Mouse (Mus musculus) liver (tissue): ENCODE measurements around the gene Slco3a1.

Experiments used
- DNase-seq: peaks from one replicate; pipeline ENCODE4 v3.0.0-alpha.2; 2020; ENCODE audit warnings: mixed read lengths

Gene Slco3a1

DNA sequence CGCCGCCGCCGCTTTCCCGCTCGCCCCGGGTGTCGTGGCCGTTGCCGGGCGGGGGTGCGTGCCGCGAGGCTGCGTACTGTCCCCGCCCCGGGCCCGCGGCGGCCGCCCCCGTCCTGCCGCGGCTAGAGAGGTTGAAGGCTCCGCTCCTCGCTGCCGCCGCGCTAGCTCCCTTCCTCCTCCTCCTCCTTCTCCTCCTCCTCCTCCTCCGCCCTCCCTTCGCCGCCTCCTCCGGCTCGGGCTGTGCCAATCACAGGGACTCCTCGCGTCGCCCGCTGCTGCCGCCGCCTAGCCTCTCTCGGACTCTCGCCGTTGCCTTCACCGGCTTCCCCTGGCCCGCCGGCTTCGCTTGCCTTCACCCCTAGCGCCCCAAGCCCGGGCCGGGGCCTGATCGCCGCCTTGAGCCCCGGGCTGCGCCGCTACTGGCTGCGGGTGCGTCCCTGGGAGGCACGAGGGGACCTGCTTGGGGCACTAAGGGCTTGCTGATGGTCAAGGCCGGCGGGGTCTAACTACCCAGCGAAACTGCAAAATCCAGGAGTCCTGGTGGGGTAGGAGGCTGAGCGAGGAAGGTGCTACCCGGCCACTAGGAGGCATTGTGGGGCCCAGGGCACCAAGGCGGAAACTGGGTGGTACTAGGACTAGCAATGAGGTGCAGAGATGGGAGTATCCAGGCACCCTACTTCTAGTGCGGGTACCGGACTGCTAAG lies at the start of gene Slco3a1:
Gene Slco3a1, minus strand, starts transcription at position 173 of the 704 bp plus-strand sequence.
- DNase-seq: peak; percentile 66

DNA sequence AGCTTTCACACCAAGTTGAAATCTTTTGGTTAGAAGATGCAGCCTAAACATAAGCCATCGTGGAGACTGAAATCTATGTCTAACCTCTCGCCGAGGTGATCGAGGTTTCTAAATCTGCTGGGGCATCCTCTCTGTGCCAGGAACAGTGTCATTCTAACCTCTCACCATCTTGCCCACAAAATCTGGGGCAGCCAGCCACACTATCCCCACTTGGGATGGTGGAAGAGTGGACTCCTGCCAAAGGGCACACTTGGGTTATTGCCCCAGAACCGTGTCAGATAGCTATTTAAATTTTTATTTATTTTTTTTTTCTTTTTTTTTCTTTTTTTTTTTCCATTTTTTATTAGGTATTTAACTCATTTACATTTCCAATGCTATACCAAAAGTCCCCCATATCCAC lies 46.4 kb upstream of the Slco3a1 start:
- DNase-seq: no peak

DNA sequence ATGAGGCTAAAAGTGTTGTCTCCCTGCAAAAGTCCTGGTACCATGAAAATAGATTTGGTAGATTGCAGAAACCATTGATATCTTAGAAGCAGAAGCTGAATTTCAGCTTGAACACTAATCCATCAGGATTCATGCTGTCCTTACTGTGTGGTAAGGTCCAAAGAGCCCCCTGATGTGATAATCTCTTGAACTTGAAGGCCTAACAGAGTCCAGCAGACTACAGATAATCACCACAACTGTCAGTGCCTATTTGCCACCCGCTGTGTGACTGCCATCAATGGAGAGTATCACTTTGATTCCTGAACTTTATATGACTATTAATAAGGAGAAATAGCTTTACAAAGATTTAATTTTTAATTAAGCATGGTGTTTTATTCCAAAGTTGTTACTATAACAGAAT lies 24.8 kb upstream of the Slco3a1 start:
- DNase-seq: no peak

DNA sequence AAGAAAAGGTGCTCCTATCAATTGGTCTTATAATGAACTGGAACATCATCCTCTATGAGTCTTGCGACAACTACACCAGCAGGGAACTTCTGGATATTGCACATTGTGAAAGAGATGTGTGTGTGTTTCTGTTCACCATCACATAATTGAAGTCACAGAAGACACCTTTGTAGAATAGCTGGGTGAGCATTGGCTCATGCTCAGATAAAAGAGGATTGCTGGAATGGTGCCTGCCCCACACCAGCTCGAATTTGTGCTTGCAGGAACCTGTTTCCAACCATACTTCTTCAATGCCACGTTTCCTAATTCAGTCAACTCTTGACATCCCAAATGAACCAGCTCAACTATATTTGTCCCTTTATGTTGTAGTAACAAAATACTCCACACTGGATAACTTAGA lies 21.1 kb upstream of the Slco3a1 start:
- DNase-seq: no peak

DNA sequence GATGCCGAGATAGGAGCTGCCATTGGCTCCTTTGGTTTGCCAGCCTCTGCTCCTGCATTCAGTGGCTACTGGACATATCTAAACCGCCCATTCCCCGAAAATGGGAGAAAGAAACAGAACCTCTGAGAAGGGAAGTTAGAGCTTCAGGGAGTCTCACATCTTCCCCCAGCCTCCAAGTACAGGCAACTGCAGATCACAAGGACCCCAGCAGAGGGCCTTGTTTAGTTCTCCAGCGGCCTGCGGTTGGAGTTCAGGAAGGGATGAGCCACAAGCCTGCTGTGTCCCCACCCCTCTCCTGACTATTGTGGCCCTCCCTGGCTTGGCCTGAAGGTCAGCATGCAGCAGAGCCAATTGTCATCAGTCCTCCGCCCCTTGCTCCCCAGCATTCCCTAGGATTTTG lies 836 bp upstream of the Slco3a1 start:
- DNase-seq: peak; percentile 44

DNA sequence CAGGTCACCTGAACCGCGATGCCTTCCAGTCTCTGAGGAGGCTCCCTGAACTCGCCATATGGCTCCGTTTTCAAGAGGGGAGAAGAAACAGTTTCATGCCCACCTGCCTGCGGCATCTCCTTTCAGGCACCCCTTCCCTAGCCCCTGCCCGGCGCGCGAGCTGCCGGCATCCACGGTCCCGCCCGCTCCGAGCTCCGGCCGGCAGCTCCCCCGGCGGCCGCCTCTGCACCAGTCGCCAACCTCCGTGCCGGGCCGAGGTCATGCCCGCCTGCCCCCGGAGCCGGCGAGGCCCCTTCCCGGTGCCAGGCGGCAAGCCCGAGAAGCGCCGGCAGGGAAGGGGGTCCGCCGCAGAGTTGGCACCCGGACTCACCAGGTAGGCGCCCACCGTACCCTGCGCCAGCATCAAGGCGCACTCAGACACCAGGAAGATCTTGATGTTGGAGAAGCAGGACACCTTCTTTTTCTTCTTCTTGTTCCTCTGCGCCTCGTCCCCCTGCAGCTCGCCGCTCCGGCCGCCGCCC lies 479 bp downstream of the Slco3a1 start:
- DNase-seq: peak; percentile 7

DNA sequence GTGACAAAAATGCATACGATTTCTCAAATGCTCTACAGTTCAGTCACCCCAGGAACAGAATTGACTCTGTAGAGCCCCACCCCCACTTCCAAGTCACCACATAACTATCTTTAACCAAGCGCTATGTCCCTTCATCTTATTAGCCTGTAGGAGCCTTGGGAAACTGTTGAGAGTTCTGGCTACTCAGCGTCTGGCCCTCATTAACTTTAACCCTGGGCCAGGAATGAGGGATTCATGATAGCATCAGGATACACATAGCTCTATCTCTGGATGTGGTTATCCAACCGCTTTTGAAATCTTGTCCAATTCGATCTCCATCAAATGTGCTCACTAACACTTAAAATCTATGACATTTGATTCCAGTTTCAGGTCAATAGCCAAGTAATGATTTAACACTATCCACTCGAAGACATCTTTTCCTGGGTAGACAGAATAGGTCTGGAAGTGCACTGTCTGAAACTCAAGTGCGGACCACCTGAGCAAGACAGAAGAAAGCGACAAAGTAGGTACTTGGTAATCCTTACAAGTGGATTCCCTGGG lies 1.4 kb downstream of the Slco3a1 start:
- DNase-seq: no peak

DNA sequence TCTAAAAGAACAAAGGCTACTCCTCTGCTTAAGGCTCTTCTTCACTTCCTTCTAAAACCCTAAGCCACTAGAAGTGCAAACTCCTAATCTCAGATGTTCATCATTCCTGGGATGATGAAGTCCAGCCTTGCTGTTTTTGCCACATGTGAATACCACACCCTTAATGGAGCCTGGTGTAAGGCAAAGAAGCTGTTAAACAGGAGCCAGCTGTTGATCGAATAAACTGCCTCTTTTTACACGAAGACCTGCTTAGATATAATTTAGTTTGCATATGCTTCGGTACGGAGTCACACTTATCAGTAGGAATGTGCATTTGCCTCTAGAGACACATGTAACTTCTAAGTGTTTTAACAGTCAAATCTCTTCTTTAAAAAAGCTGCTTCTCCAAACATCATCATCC lies 2.0 kb downstream of the Slco3a1 start:
- no peak for DNase-seq

DNA sequence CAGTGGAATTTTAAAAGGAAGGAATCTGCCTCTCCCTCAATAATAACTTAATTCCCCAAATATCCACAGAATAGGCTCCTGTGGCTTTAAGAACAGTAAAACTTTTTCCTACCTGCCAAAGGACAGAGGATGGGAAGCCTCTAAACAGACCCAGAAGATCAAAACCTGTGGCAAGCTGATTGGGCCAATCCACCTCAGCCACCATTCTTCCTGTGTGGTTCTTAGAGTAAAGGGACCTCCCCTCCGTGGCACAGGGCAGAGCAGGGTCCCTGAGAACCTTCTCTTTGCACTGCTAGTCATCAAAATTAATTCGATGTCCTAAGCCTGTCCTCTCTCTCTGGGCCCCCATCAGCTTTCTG lies 2.6 kb downstream of the Slco3a1 start:
- DNase-seq: no peak

DNA sequence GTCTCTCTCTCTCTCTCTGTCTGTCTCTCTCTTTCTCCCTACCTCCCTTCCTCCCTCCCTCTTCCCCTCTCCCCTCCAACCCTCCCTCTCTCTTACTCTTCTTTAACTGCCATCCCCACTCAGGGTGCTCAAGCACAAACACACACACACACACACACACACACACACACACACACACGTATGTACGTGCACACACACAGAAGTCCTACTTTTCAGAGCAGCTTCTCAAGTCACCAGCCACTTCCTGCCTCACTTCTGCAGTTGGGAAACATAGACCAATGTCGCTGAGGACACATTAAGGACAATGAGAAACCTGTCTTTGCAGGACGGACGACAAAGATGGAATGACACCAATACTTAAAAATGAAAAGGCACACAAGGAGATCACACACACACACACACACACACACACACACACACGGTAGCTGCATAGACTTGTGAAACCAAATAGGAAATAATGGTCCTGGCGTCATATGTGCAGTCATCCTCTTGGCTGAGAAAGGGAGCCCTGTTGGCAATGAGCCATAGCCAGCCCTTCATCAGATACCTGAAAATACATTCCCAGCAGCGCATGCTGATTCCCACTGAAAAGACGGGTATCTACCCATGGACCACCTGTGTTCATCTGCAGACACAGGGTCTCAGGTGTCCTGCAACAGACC lies 3.1 kb downstream of the Slco3a1 start:
- no peak for DNase-seq

DNA sequence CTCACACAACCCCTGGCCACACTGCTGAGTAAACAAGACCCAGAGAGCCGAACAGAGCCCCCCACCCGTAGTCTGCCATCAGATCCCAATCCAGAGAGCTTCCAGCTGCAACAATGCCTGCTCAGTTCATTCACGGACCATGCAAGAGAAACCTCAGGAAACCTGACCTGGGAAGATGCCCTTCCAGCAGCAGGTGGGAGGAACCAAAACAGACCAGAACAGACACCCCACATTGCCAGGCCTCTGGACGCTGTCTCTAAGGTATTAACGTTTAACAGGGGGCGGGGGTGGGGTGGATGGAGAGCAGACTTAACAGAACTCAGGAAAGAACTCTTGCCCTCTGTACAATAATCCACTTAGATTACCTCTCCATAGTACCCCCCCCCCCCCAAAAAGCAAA lies 4.9 kb downstream of the Slco3a1 start:
- no peak for DNase-seq

DNA sequence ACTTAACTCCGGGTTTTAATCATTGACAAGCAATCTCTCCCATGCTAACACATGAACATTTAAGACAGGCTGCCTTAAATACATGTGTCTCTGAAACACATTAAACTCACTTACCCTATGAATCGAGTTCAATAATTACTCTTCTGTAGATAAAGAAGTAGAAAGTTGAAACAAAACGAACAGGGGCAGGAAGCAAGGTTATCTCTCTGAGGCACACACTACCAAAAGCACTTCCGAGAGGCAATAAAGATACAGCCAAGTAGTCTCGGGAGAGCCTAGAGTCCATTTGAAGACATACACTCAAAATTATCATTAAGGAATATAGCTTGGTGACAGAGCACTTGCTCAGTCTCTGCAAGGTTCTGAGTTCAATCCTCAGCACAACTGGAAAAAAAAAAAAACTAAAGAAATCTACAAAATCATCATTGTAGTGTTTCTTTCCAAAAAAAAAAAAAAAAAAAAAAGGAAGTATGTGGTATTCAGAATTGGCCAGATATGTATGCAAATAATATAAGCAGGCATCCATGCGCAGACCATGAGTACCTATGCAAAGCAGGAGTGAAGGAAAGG lies 5.5 kb downstream of the Slco3a1 start:
- no peak for DNase-seq

DNA sequence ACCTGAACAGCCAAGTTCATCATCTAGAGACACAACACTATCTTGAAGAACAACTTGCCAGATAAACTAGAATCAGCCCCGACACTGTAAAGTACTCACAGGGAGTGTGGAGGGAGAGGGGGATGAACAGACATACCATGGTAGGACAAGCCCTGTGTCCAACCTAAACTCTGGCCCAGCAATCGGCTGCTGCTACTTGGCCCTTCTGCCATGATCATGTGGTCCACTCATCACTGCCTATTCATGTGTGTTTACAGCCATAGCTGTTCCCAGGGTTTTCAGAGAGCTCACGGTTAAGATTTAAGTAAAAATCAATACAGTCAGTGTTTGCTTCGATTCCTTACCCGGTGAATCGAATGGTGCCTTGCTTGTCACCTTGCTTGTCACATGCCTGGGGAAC lies 7.9 kb downstream of the Slco3a1 start:
- DNase-seq: no peak

DNA sequence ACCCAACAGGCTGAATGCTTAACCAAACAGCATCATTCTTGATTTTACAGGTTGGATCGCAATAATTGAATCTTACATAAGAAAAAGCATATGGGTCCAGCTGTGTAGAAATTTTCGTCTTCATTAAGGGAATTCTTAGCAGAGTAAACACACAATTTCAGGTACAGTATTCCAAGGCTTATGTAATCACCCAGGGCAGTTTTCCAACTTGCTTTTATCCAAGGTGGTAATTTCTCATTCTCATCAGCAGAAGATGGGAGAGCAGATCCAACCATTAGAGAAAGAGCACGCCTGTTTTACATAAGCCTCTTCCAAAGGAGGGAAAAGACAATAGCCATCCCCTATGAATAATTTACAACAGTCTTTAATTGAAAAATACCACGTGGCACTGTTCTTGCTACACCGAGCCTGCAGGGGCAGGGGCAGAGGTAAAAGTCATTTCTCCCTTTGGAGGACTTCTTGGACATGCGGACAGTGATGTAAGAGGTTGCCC lies 9.0 kb downstream of the Slco3a1 start:
- DNase-seq: no peak

DNA sequence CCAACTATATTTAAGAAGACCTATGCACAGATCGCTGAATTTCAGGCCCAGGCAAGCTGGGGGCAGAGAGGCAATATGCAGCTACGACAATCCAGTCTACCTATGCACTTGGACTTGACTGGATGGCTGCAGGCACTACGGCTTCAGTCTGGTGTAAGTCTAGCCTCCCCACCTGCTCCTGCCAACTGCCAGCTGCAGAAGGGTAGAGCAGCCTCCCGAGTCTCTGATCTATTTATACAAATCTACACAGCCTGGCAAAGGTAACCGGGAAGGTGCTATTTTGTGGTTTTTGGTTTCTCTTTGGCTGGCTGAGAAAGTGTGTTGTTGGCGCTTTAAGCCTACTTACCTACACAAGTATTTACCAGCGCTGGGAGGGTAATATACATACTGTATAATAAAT lies 10.3 kb downstream of the Slco3a1 start:
- DNase-seq: no peak

DNA sequence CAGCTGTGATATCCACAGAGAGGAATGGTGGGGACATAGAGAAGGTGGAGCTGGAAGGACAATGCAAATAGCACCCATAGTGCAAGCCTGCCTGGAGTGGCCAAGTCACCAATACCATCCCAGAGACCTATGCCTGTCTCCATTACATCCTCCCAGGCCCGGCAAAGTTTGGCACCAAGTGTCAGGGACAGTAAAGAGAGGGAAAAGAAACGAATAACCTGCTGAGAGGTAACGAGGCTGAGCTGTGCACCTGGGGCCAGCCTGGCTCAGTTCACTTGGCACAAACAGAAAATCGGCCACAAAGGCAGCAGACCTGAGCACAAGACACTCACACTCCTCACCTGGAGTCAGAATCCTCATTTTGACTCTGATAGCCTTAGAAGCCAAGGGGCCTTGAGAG lies 12.6 kb downstream of the Slco3a1 start:
- no peak for DNase-seq

DNA sequence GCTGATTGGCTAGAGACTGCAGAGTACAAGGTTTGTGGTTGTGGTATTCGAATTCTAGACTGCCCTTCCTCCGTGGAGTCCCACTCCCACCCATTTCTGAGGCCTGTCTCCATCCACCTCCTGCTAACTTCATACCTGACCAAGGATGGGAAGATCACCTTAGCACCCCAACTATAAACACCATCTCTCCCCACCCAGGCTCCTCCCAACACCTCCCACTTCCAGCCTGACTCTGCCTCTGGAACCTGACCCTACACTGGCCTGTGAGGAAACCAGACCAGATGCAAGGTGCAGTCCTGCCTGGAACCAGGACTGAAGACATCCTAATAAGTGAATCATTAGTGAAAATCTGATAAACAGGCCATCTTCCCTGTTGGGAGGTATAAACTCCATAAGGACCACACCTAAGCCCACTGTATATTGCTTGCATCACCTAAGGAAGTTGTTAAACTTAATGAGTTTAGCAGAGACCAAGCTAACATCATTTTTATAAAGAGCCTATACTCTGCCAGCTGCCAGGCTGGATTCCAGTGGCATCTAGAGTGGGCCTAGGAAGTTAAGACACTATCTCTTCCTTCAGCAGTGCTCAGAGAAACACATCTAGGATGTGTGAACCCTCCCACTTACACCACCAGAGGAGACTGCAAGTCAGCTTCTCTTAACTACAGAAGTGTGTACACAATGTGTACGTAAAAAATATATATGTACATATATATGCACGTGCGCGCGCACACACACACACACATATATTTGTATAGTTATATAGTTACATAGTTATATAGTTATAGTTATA lies 13.5 kb downstream of the Slco3a1 start:
- DNase-seq: no peak

DNA sequence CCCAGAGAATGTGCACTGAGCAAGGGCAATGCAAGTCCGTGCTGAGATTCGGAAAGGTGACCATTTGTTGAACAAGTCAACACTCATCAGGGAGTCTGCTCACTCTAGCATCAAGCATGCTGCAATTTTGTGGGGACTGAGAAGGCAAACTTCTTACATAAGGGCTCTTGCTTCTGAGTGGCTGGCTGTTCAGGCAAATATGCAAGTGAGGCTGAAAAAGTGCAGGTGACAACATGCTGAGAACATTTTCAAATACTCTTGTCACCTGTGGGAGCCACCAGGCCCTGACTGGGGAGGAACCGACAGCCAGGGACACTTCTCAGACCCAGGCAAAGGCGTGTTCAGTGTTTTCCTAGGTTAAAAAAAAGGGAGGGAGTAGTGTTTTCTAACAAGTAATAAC lies 18.4 kb downstream of the Slco3a1 start:
- DNase-seq: no peak

DNA sequence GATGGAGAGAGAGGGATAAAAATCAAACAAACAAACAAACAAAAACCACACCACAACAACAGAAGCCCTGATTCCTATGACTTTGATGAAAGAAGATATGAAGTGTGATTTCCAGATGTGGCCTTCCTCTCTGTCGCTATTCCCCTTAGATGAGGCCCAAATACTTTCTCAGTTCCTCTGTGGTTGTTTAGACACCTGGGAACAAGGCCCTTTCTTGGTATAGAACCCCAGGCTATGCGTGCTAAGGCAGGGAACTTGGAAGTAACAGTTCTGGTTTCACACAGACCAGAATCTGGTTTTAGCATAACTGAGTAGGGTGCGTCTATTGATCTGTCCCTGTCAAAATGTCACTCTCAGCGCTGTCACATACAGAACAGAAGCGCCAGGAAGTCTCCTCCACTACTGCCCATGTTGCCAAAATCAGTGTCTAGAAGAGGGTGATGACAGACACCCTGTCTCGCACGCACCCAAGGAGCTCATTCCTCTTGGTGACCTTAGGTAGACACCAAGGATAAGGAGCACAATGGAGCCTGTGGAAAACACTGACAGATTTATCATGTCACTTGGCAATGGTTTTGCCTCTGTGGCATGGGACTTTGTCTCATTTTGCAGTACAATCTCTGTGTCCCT lies 23.0 kb downstream of the Slco3a1 start:
- DNase-seq: no peak

DNA sequence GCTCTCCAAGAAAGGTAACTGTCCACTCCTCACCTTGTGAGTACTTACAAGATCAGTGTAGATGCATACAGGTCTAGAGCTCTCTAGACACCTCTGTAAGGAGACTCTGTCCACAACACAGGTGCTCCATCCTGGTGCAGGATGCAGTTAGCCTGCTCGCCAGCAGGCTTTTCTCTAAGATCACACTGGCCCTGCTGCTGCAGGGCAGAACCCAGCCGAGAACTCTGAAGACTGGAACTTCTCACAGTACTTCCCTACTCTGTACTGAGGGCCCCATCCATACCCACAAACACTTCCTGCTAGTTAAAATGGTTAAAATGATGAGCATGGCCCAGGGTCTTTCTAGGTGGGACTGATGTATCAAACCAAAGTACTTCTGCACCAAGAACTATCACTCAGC lies 24.7 kb downstream of the Slco3a1 start:
- DNase-seq: no peak

DNA sequence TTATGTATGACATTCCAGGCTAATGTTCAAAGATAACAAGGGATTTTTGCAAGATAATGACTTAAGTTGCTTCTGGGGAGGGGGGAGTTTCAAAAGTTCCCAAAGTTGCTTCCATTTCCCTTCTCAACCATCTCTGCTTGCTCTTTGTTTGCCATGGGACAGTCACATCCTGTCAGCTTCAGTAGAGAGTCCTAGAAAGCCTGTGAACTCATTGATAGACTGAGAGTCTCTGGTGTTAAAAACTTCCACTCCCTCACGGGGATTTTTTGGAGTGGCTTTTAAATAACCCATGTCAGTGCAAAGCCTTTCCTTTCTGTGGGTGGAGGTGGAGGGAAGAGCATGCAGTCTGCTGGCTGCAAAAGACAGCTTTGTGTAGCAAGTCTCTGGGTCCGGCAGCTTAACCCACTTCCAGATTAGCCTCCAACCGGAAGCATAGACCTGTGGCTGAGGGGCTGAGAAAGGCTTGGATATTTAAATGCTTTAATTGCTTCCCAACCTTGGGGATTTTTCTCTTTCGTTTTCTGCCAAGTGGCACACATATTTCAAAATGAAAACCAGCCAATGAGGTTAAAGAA lies 25.3 kb downstream of the Slco3a1 start:
- no peak for DNase-seq

DNA sequence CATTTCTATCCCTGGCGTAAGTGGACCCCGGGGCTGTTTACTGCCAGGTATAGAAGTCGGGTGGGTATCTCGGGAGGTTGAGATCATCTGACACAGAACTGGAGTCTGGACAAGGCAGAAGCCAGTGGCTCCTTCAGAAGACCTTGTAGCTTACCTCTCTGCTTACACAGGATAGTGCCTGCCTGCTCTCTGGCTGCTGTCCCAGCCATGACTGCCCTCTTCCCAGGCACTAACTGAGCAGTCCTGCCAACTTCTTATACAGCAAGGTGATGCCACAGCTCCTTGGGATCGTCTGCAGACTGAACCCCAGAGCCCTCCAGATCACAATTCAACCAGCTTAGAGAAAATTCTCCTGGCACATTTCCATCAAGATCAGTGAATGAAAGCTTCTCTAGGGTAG lies 26.4 kb downstream of the Slco3a1 start:
- DNase-seq: no peak
